Mouse (Mus musculus) liver, embryonic 14.5 days (tissue): ENCODE results near the gene Clec4b2.

Experiments
- CTCF ChIP-seq: IDR thresholded peaks from 2 replicates; pipeline ENCODE4 v1.5.1; 2016; ENCODE audit warnings: antibody characterized with exemption, low read depth, control low read depth
- EP300 ChIP-seq: IDR thresholded peaks from 2 replicates; pipeline ENCODE4 v1.6.1; 2016; ENCODE audit warnings: antibody characterized with exemption, low read depth

DNA sequence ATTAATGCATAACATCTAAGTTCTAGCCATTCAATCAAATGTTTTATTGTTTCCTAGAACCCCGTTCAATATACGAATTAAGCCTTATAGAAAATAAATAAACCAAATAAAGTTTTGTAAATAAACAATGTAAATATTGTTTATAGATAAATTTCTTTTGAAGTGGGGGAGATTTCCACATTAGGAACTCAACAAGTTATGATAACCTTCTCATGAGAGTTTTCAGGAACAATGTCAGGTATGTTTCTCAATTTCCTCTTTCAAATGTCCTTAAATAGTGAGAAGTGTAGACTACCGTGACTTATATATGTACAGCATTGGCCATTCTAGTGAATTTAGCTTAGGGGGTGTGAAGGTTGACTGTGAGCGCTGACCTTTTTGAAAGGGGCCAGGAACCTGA lies at the start of gene Clec4b2:
- no peak for TF ChIP-seq CTCF
- no peak for TF ChIP-seq EP300
